Mouse (Mus musculus): ENCODE results near the gene Ube2g1. TPM values are rescaled to one million over a fixed set of nuclear protein-coding genes. Genes with fewer than 3 reads are reported as not detected.

Gene Ube2g1
- polyA plus RNA-seq, 1 experiment from 2014 or later, result 50.0 TPM

Small RNA genes lying within 50 kb of the gene (microRNA-seq; reads per million reads assigned to microRNA genes)
- not detected for gene Gm25678

Other genes with a start within 250 kb of the Ube2g1 start
- 0.16 and 0.26 TPM in 2 replicates for gene Tekt1, start 244.8 kb upstream of the Ube2g1 start, polyA plus RNA-seq (2015; fragmentation: Nextera tagmentation; extraction: Ambion mirVana)
- 27.3 and 28.9 TPM in 2 replicates for gene Smtnl2, start 195.6 kb upstream of the Ube2g1 start, polyA plus RNA-seq (2015; fragmentation: Nextera tagmentation; extraction: Ambion mirVana)
- gene Ggt6, start 171.8 kb upstream of the Ube2g1 start, polyA plus RNA-seq (2015; fragmentation: Nextera tagmentation; extraction: Ambion mirVana), result 19.2 and 21.2 TPM in 2 replicates
- 119 and 141 TPM in 2 replicates for gene Mybbp1a, start 165.9 kb upstream of the Ube2g1 start, polyA plus RNA-seq (2015; fragmentation: Nextera tagmentation; extraction: Ambion mirVana)
- gene Spns2, start 117.4 kb upstream of the Ube2g1 start, polyA plus RNA-seq (2015; fragmentation: Nextera tagmentation; extraction: Ambion mirVana), result 5.9 and 7.5 TPM in 2 replicates
- 3.2 and 5.7 TPM in 2 replicates for gene Spns3, start 56.8 kb upstream of the Ube2g1 start, polyA plus RNA-seq (2015; fragmentation: Nextera tagmentation; extraction: Ambion mirVana)
- gene Ankfy1, start 82.7 kb downstream of the Ube2g1 start, polyA plus RNA-seq (2015; fragmentation: Nextera tagmentation; extraction: Ambion mirVana), result 14.1 and 17.4 TPM in 2 replicates
- gene Cyb5d2, start 188.9 kb downstream of the Ube2g1 start, polyA plus RNA-seq (2015; fragmentation: Nextera tagmentation; extraction: Ambion mirVana), result 4.8 and 5.1 TPM in 2 replicates
- gene Zzef1, start 188.9 kb downstream of the Ube2g1 start, polyA plus RNA-seq (2015; fragmentation: Nextera tagmentation; extraction: Ambion mirVana), result 11.3 and 13.7 TPM in 2 replicates

All from intestine, embryonic 16.5 days (tissue).